Mouse (Mus musculus) liver, embryonic 11.5 days (tissue): Measurements from ENCODE around the gene Hsdl2. TPM values are rescaled to one million over a fixed set of nuclear protein-coding genes. Genes with fewer than 3 reads are reported as not detected.

Experiments used
- ATAC-seq: fragments of 200-750 bp; cut with Nextera tagmentation; replicated peaks from 2 replicates; pipeline ENCODE4 v1.8.0; 2017; ENCODE audit warnings: moderate number of reproducible peaks, mild to moderate bottlenecking, moderate TSS enrichment, moderate library complexity; ENCODE audit not compliant: low FRiP score
- DNase-seq: peaks from one replicate; pipeline ENCODE4 v3.0.0-alpha.2; 2017; ENCODE audit warnings: low spot score
- H3K27ac ChIP-seq: fragments of 300-500 bp; sonication (generic); 2 replicates; pipeline ENCODE4 v1.5.1; 2014; ENCODE audit warnings: mild to moderate bottlenecking, low read depth, low read length, control low read depth
- H3K27me3 ChIP-seq: fragments of 300-500 bp; sonication (generic); replicated peaks from 2 replicates; pipeline ENCODE4 v1.6.1; 2014; ENCODE audit warnings: low read length, mixed read lengths; ENCODE audit not compliant: control insufficient read depth, insufficient read depth
- H3K36me3 ChIP-seq: fragments of 300-500 bp; sonication (generic); 2 replicates; pipeline ENCODE4 v1.6.1; 2014; ENCODE audit warnings: mild to moderate bottlenecking, low read length, moderate library complexity, mixed read lengths; ENCODE audit not compliant: control insufficient read depth, insufficient read depth
- H3K4me1 ChIP-seq: fragments of 300-500 bp; sonication (generic); replicated peaks from 2 replicates; pipeline ENCODE4 v1.6.1; 2014; ENCODE audit warnings: low read length, mixed read lengths; ENCODE audit not compliant: control insufficient read depth, insufficient read depth
- H3K4me2 ChIP-seq: fragments of 300-500 bp; sonication (generic); 2 replicates; pipeline ENCODE4 v1.6.1; 2014; ENCODE audit warnings: mild to moderate bottlenecking, control low read depth, moderate library complexity
- H3K4me3 ChIP-seq: fragments of 300-500 bp; sonication (generic); 2 replicates; pipeline ENCODE4 v1.5.1; 2014; ENCODE audit warnings: low read depth, low read length, control low read depth
- H3K9ac ChIP-seq: fragments of 300-500 bp; sonication (generic); 2 replicates; pipeline ENCODE4 v1.6.1; 2014; ENCODE audit warnings: low read depth, low read length, control low read depth
- H3K9me3 ChIP-seq: fragments of 300-500 bp; sonication (generic); 2 replicates; pipeline ENCODE4 v1.6.1; 2016; ENCODE audit warnings: low read length, inconsistent platforms, mixed read lengths; ENCODE audit not compliant: control insufficient read depth
- WGBS: fragments of 180-500 bp; shearing (Covaris S2); extraction: QIAGEN DNeasy Blood & Tissue Kit; methylation state at CpG from one replicate; pipeline ENCODE4 v1.1.7; 2014; 5-methylcytosine and 5-hydroxymethylcytosine counted together
- polyA plus RNA-seq: library from polyadenylated mRNA; unstranded; fragments of >200 nt; fragmentation: Nextera tagmentation; extraction: Ambion mirVana; gene quantifications from 2 replicates; pipeline ENCODE4 v1.2.1, GENCODE M21; 2014

Gene Hsdl2
- polyA plus RNA-seq, 1 experiment from 2014 or later = 22.4 TPM

GRCm38 (mm10) chr4:59628255-59628654 lies 46.9 kb downstream of the Hsdl2 start:
- no peak overlapping the region for H3K9ac ChIP-seq
- no peaks in the 10 kb centered on the region for H3K36me3 ChIP-seq
- no peak overlapping the region for H3K4me3 ChIP-seq
- DNase-seq = no peak
- 45% methylated on average over 4 of the region's 4 CpGs for WGBS
- H3K9me3 ChIP-seq = no peaks in the 10 kb centered on the region
- H3K27ac ChIP-seq = no peak overlapping the region
- H3K4me2 ChIP-seq = 0 out of 2 replicates have a peak overlapping the region, but pooled peaks have one; percentile 12
- peaks cover 20% of the 10 kb centered on the region for H3K4me1 ChIP-seq
- H3K27me3 ChIP-seq = no peaks in the 10 kb centered on the region
- ATAC-seq = no peak

- H3K9ac ChIP-seq = no peak overlapping the region
- peaks cover 20% of the 10 kb centered on the region for H3K4me1 ChIP-seq
- ATAC-seq (no peak), DNase-seq (no peak)
- WGBS = 42% methylated on average over 7 of the region's 7 CpGs
- no peaks in the 10 kb centered on the region for H3K9me3 ChIP-seq
- peak overlapping the region; percentile 43 for H3K27ac ChIP-seq
- H3K27me3 ChIP-seq = no peaks in the 10 kb centered on the region
- H3K4me3 ChIP-seq = no peak overlapping the region
- H3K4me2 ChIP-seq = 0 out of 2 replicates have a peak overlapping the region, but pooled peaks have one; percentile 14
- no peaks in the 10 kb centered on the region for H3K36me3 ChIP-seq
These were observed 47.9 kb downstream of the Hsdl2 start for GRCm38 (mm10) chr4:59629076-59629874.

GRCm38 (mm10) chr4:59630122-59630521 lies 48.8 kb downstream of the Hsdl2 start:
- no peaks in the 10 kb centered on the region for H3K36me3 ChIP-seq
- ATAC-seq (no peak), DNase-seq (no peak)
- H3K4me3 ChIP-seq = no peak overlapping the region
- H3K4me1 ChIP-seq = peaks cover 22% of the 10 kb centered on the region
- 57% methylated on average over 9 of the region's 9 CpGs for WGBS
- H3K9ac ChIP-seq = no peak overlapping the region
- H3K4me2 ChIP-seq = peak overlapping the region; percentile 41
- no peaks in the 10 kb centered on the region for H3K27me3 ChIP-seq
- no peaks in the 10 kb centered on the region for H3K9me3 ChIP-seq
- H3K27ac ChIP-seq = 0 out of 2 replicates have a peak overlapping the region, but pooled peaks have one; percentile 19

- DNase-seq (no peak), ATAC-seq (no peak)
- Histone ChIP-seq H3K36me3 (no peaks in the 10 kb centered on the region), H3K27me3 (no peaks in the 10 kb centered on the region), H3K27ac (no peak overlapping the region), H3K4me2 (no peak overlapping the region), H3K4me1 (peaks cover 30% of the 10 kb centered on the region), H3K9ac (no peak overlapping the region), H3K9me3 (no peaks in the 10 kb centered on the region), H3K4me3 (no peak overlapping the region)
- WGBS = 60% methylated on average over 1 of the region's 1 CpGs
These were observed 53.2 kb downstream of the Hsdl2 start for GRCm38 (mm10) chr4:59634532-59634931.

- Histone ChIP-seq H3K9me3 (no peaks in the 10 kb centered on the region), H3K27me3 (no peaks in the 10 kb centered on the region), H3K4me2 (no peak overlapping the region), H3K36me3 (no peaks in the 10 kb centered on the region), H3K4me3 (no peak overlapping the region), H3K27ac (no peak overlapping the region), H3K9ac (no peak overlapping the region), H3K4me1 (peaks cover 43% of the 10 kb centered on the region)
- ATAC-seq = peak; percentile 54; the same call in 1 of the 2 replicates
- DNase-seq = no peak
These were observed 57.8 kb downstream of the Hsdl2 start for GRCm38 (mm10) chr4:59639163-59639562.

- H3K4me2 ChIP-seq = no peak overlapping the region
- H3K4me1 ChIP-seq = peaks cover 44% of the 10 kb centered on the region
- no peak overlapping the region for H3K27ac ChIP-seq
- no peaks in the 10 kb centered on the region for H3K9me3 ChIP-seq
- no peak overlapping the region for H3K4me3 ChIP-seq
- no peak for DNase-seq
- 71% methylated on average over 2 of the region's 2 CpGs for WGBS
- no peaks in the 10 kb centered on the region for H3K27me3 ChIP-seq
- H3K9ac ChIP-seq = no peak overlapping the region
- ATAC-seq = 0 out of 2 replicates have a peak, but pooled peaks have one; percentile 37
- H3K36me3 ChIP-seq = no peaks in the 10 kb centered on the region
These were observed 59.4 kb downstream of the Hsdl2 start for GRCm38 (mm10) chr4:59640720-59641119.

- H3K4me1 ChIP-seq = peaks cover 46% of the 10 kb centered on the region
- no peak overlapping the region for H3K4me2 ChIP-seq
- no peak overlapping the region for H3K27ac ChIP-seq
- H3K9me3 ChIP-seq = no peaks in the 10 kb centered on the region
- DNase-seq (no peak), ATAC-seq (no peak)
- H3K27me3 ChIP-seq = no peaks in the 10 kb centered on the region
- no peaks in the 10 kb centered on the region for H3K36me3 ChIP-seq
- no peak overlapping the region for H3K9ac ChIP-seq
- H3K4me3 ChIP-seq = no peak overlapping the region
- 84% methylated on average over 3 of the region's 3 CpGs for WGBS
These were observed 60.7 kb downstream of the Hsdl2 start for GRCm38 (mm10) chr4:59642039-59642438.

- ATAC-seq = no peak
These were observed 61.3 kb downstream of the Hsdl2 start for GRCm38 (mm10) chr4:59642657-59643056.

GRCm38 (mm10) chr4:59644431-59644830 lies 63.1 kb downstream of the Hsdl2 start:
- no peak overlapping the region for H3K27ac ChIP-seq
- no peak overlapping the region for H3K4me2 ChIP-seq
- no peak overlapping the region for H3K9ac ChIP-seq
- H3K4me1 ChIP-seq = peaks cover 54% of the 10 kb centered on the region
- H3K27me3 ChIP-seq = no peaks in the 10 kb centered on the region
- no peaks in the 10 kb centered on the region for H3K36me3 ChIP-seq
- ATAC-seq = no peak
- no peaks in the 10 kb centered on the region for H3K9me3 ChIP-seq
- DNase-seq = no peak
- H3K4me3 ChIP-seq = no peak overlapping the region
- 79% methylated on average over 3 of the region's 3 CpGs for WGBS

More at GRCm38 (mm10) chr4:59642657-59643056, 61.3 kb downstream of the Hsdl2 start:
- Histone ChIP-seq H3K4me2 (no peak overlapping the region), H3K4me1 (peaks cover 46% of the 10 kb centered on the region), H3K27me3 (no peaks in the 10 kb centered on the region), H3K36me3 (no peaks in the 10 kb centered on the region), H3K4me3 (no peak overlapping the region), H3K9me3 (no peaks in the 10 kb centered on the region), H3K9ac (no peak overlapping the region), H3K27ac (no peak overlapping the region)
- no peak for DNase-seq
- 81% methylated on average over 2 of the region's 2 CpGs for WGBS
